Comparison of ENCODE assay signal across 15 mouse cellular contexts in the genomic region with DNA sequence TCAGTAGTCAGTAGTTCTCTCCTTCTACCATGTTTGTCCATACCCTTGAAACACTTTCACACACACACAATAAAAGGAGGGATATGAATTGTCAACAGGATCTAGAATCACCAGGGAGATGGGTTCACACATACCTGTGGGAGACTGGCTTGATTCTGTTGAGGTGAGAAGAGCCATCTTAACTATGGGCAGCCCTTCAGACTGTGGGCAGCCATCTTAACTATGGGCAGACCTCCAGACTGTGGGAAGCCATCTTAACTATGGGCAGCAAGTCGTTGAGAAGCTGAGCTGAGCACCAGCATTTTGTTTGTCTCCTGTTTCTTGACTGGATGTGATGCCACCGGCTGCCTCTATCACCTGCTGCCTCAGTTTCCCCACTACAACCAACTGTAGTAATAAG. TPM values are rescaled to one million over a fixed set of nuclear protein-coding genes. Genes with fewer than 3 reads are reported as not detected.
DNase-seq lines count a peak whose midpoint lies in the region; ATAC-seq lines count a peak whose summit lies in the region.
"Had no signal": no experiment of that assay in that cellular context is flagged by ENCODE, and none has a peak within 500 bp of the region (broad histone marks: within the 10 kb centered on the region; RNA-seq: fewer than 3 reads in every experiment).

No protein-coding gene starts in this region.

- H3K4me2 ChIP-seq in forebrain, embryonic 13.5 days = no peak overlapping the region
- H3K4me2 ChIP-seq in forebrain, embryonic 12.5 days = no peak overlapping the region
- H3K4me2 ChIP-seq: heart, embryonic 13.5 days; lung, embryonic 15.5 days had no signal

- peaks cover 13% of the 10 kb centered on the region; the same call in 1 of the 2 replicates for H3K27me3 ChIP-seq in forebrain, embryonic 13.5 days
- peaks cover 50% of the 10 kb centered on the region for H3K27me3 ChIP-seq in forebrain, embryonic 12.5 days

- no peak overlapping the region for H3K4me3 ChIP-seq in forebrain, embryonic 13.5 days
- no peak overlapping the region for H3K4me3 ChIP-seq in forebrain, embryonic 12.5 days (replicated peaks)
- H3K4me3 ChIP-seq: heart, embryonic 13.5 days; layer of hippocampus, adult 2 months; limb, embryonic 10.5 days; lung, embryonic 15.5 days had no signal

- DNase-seq in lung, postnatal 36 days = peak; percentile 12
- DNase-seq in lung, postnatal 25 days (ENCODE audit: low spot score) = no peak
- peak; percentile 75 for DNase-seq in adipocyte (ENCODE audit: low spot score)
- no peak for DNase-seq in heart, adult 9 months (ENCODE audit: low spot score in 2 of 2)
- no peak for DNase-seq in frontal cortex, postnatal 10 days (ENCODE audit: low spot score in 2 of 2)
- DNase-seq: thymus, postnatal 25 days had no signal

- no peak overlapping the region for H3K27ac ChIP-seq in forebrain, embryonic 13.5 days
- H3K27ac ChIP-seq in forebrain, embryonic 12.5 days = no peak overlapping the region
- H3K27ac ChIP-seq: heart, embryonic 13.5 days; layer of hippocampus, adult 2 months; limb, embryonic 10.5 days; lung, embryonic 15.5 days had no signal

- ATAC-seq in forebrain, embryonic 13.5 days = 0 out of 2 replicates have a peak, but pooled peaks have one; percentile 36
- no peak for ATAC-seq in forebrain, embryonic 12.5 days (ENCODE audit: low FRiP score)
- peak; percentile 31; the same call in 1 of the 2 replicates for ATAC-seq in neutrophil, adult 5-6 weeks (ENCODE audit: extremely low read depth, insufficient number of reproducible peaks, low FRiP score, poor library complexity, severe bottlenecking)

- H3K9me3 ChIP-seq in forebrain, embryonic 13.5 days (replicated peaks) = no peaks in the 10 kb centered on the region
- H3K9me3 ChIP-seq in forebrain, embryonic 12.5 days = no peaks in the 10 kb centered on the region
- H3K9me3 ChIP-seq: heart, embryonic 13.5 days; limb, embryonic 10.5 days; lung, embryonic 15.5 days had no signal

- H3K36me3 ChIP-seq in forebrain, embryonic 13.5 days (ENCODE audit: poor library complexity, severe bottlenecking) = no peaks in the 10 kb centered on the region
- H3K36me3 ChIP-seq in forebrain, embryonic 12.5 days (replicated peaks) = no peaks in the 10 kb centered on the region
- H3K36me3 ChIP-seq: heart, embryonic 13.5 days; limb, embryonic 10.5 days; lung, embryonic 15.5 days had no signal

- no peaks in the 10 kb centered on the region for H3K4me1 ChIP-seq in forebrain, embryonic 13.5 days
- no peaks in the 10 kb centered on the region for H3K4me1 ChIP-seq in forebrain, embryonic 12.5 days
- H3K4me1 ChIP-seq: heart, embryonic 13.5 days; limb, embryonic 10.5 days; lung, embryonic 15.5 days had no signal

- H3K9ac ChIP-seq in forebrain, embryonic 13.5 days = no peak overlapping the region
- no peak overlapping the region for H3K9ac ChIP-seq in forebrain, embryonic 12.5 days
- H3K9ac ChIP-seq: heart, embryonic 13.5 days; lung, embryonic 15.5 days had no signal

- WGBS in forebrain, embryonic 13.5 days = 77% methylated on average over 2 of the region's 2 CpGs
- WGBS in forebrain, embryonic 12.5 days = 75% methylated on average over 2 of the region's 2 CpGs

RNA-seq across cellular contexts. Expression of a gene that starts 10.1 kb away (rescaled TPM):
- polyA plus RNA-seq in forebrain, embryonic 13.5 days (2015; fragmentation: Nextera tagmentation; extraction: Ambion mirVana) = not detected in 2 replicates
- not detected in 2 replicates for polyA plus RNA-seq in forebrain, embryonic 12.5 days (2016; fragmentation: Nextera tagmentation; extraction: Ambion mirVana)
- not detected in 2 replicates for total RNA-seq in neutrophil, adult 5-6 weeks (2017)
- total RNA-seq: layer of hippocampus, adult 2 months; monocyte, adult 5-6 weeks had no signal
- polyA plus RNA-seq: heart, embryonic 13.5 days; intestine, embryonic 14.5 days; limb, embryonic 10.5 days; lung, embryonic 15.5 days had no signal

RNA-seq across cellular contexts. Expression of a gene that starts 14.1 kb away (rescaled TPM):
- polyA plus RNA-seq in forebrain, embryonic 13.5 days (2015; fragmentation: Nextera tagmentation; extraction: Ambion mirVana) = 0.14 and 0.21 TPM in 2 replicates
- polyA plus RNA-seq in forebrain, embryonic 12.5 days (2016; fragmentation: Nextera tagmentation; extraction: Ambion mirVana) = 0.11 and 0.17 TPM in 2 replicates
- total RNA-seq in neutrophil, adult 5-6 weeks (2017) = not detected in 2 replicates
- total RNA-seq: layer of hippocampus, adult 2 months; monocyte, adult 5-6 weeks had no signal
- polyA plus RNA-seq: heart, embryonic 13.5 days; intestine, embryonic 14.5 days; lung, embryonic 15.5 days had no signal

RNA-seq across cellular contexts. Expression of a gene that starts 24.8 kb away (rescaled TPM):
- polyA plus RNA-seq in forebrain, embryonic 13.5 days (2015; fragmentation: Nextera tagmentation; extraction: Ambion mirVana) = 172 and 212 TPM in 2 replicates
- 195 and 203 TPM in 2 replicates for polyA plus RNA-seq in forebrain, embryonic 12.5 days (2016; fragmentation: Nextera tagmentation; extraction: Ambion mirVana)
- 55.9 and 59.7 TPM in 2 replicates for total RNA-seq in neutrophil, adult 5-6 weeks (2017)

RNA-seq across cellular contexts. Expression of a gene that starts 24.8 kb away (rescaled TPM):
- 1.3 and 1.4 TPM in 2 replicates for polyA plus RNA-seq in forebrain, embryonic 13.5 days (2015; fragmentation: Nextera tagmentation; extraction: Ambion mirVana)
- polyA plus RNA-seq in forebrain, embryonic 12.5 days (2016; fragmentation: Nextera tagmentation; extraction: Ambion mirVana) = 1.1 and 1.3 TPM in 2 replicates
- 1.4 TPM in 1 of 2 replicates, not detected in the other for total RNA-seq in neutrophil, adult 5-6 weeks (2017)
- total RNA-seq: monocyte, adult 5-6 weeks had no signal

RNA-seq across cellular contexts. Expression of a gene that starts 35.3 kb away (rescaled TPM):
- polyA plus RNA-seq in forebrain, embryonic 13.5 days (2015; fragmentation: Nextera tagmentation; extraction: Ambion mirVana) = not detected in 2 replicates
- not detected in 2 replicates for polyA plus RNA-seq in forebrain, embryonic 12.5 days (2016; fragmentation: Nextera tagmentation; extraction: Ambion mirVana)
- not detected in 2 replicates for total RNA-seq in neutrophil, adult 5-6 weeks (2017)
- total RNA-seq: layer of hippocampus, adult 2 months; monocyte, adult 5-6 weeks had no signal
- polyA plus RNA-seq: intestine, embryonic 14.5 days; limb, embryonic 10.5 days; lung, embryonic 15.5 days had no signal

Comparison
In these comparisons a context has a peak if more than half of its experiments do, and no peak if none do; other contexts are left out.
1. DNase-seq: peak in lung, postnatal 36 days (single experiment) and adipocyte (single experiment); none in lung, postnatal 25 days (single experiment), heart, adult 9 months (0 of 2) and frontal cortex, postnatal 10 days (0 of 2).